Mouse (Mus musculus) central nervous system, embryonic 11.5 days (tissue): ENCODE results near the gene Was. TPM values are rescaled to one million over a fixed set of nuclear protein-coding genes. Genes with fewer than 3 reads are reported as not detected.

Source experiments
- polyA plus RNA-seq: library from polyadenylated mRNA; depleted of rRNA; stranded (reverse); fragments of >200 nt; gene quantifications from 2 replicates; pipeline ENCODE4 v1.2.3, GENCODE M21; 2012; rRNA removed

Was gene
- 1.7 and 1.8 TPM in 2 replicates for polyA plus RNA-seq

DNA sequence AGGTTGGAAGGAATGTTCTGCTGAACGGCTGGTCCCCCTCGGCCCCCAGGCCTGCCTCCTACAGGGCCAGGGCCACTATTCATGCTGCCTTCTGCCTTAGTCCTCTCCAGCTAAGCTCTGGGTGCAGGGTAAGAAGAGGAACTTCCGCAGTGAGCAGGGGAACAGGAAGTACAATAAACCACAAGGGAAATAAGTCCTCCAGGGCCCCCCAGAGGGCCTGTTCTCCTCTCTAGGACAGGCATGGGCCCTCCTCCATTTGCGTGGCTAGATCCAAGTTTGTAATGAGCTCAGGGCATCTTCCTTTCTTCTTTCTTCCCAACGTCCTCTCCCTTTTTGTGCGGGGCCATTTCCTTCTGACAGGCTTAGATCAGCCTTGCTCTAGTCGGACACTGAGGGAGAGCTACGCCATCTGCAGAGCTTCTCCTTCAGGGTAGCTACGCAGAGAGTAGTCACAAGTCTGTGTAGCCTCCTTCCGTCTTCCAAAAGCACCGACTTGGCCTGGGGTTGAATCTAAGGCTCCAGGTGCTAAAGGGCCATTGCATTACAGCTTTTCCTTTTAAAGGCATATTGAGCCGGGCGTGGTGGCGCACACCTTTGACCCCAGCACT is at the start of gene Was:
Gene Was (minus strand): TSS at position 153 of the 608 bp plus-strand sequence.

DNA sequence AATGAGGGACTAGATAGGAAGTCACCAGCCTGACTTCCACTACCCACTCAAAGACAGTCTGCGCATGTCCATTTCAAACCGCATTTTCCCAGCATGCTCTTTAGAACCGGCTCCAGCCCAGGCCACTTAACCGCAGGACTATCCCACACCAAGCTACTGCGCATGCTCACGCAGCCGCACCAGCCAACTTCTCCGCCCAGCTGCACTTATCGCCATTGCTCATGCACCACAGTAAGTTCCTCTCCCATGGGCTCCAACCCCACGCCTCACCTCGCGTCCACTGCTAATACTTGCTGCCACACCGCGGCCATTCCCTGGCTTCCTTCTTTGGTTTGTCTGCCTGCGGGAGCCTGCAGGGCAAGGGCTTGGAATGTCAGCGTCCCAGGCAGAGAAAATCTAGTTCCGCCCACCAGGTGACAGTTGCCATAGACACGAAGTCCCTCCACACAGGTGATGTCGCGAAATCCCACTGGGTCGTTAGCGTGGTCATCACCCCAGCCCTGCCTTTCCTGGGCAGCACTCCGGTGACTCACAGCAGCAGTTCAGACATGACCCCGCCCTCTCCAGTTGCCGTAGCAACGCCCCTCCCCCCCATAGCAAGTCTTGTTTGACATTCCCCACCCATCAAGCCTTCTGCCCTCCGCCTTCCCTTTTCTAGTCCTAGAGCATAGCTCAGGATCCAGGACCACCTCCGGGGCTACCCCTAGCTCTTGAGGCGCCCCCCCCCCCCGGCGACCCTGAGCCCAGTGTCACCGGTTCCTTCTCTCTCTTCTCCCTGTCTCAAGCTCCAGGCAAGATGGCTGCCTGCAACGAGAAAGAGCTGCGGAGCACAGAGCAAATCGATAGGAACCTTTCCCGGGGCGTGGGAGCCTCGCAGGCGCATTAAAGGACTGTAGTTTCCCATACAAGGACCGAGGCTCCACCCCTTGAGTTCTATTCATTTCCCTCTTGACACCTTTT is 42.0 kb upstream of the Was start, which contains the start of gene Wdr13:
Gene Wdr13 (minus strand): TSS at position 876 of the 960 bp plus-strand sequence.

DNA sequence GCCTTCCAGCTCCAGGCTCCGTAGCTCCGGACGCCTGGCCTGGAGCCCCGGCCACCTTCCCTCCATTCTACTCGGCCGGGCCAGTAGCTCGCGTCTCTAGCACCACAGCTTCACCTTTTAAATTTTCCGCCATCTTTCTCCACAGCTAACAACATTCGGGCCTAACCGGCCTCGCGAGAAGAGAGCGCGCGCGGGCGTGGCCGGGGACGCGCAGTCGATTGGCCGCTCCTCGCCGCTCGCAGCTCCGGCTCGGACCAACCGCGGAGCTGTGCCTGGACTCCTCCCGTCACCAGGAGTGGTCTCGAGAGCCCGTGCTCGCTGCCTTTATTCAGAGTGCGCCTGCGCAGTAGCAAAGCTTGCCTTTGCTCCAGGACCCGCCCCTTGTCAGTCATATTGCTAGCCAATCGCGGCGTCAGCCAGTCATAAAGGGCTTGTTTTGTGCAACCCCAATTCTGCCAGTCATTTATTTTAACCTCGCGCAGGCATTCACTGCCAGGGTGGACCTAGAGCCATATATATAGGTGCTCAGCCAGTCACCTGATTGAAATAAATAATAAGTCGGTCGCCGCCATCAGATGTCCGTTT is 15.8 kb downstream of the Was start, which contains the start of gene Suv39h1:
Gene Suv39h1 (minus strand): TSS at position 331 of the 585 bp plus-strand sequence.

Other genes with a start within 250 kb of the Was start
- 43.7 and 56.6 TPM in 2 replicates for gene Otud5, start 249.1 kb downstream of the Was start, polyA plus RNA-seq
- 11.3 and 13.8 TPM in 2 replicates for gene Pim2, start 212.2 kb downstream of the Was start, polyA plus RNA-seq
- 15.1 and 29.0 TPM in 2 replicates for gene Slc35a2, start 206.5 kb downstream of the Was start, polyA plus RNA-seq
- gene Pqbp1, start 191.2 kb downstream of the Was start, polyA plus RNA-seq = 167 and 254 TPM in 2 replicates
- gene Timm17b, start 191.1 kb downstream of the Was start, polyA plus RNA-seq = 52.5 and 81.8 TPM in 2 replicates
- not detected in 2 replicates for gene Gm10491, start 182.7 kb downstream of the Was start, polyA plus RNA-seq
- 0.29 TPM in 1 of 2 replicates, not detected in the other for gene Gm10490, start 181.0 kb downstream of the Was start, polyA plus RNA-seq
- 14.0 and 40.0 TPM in 2 replicates for gene Pcsk1n, start 170.7 kb downstream of the Was start, polyA plus RNA-seq
- gene Eras, start 161.9 kb downstream of the Was start, polyA plus RNA-seq = 0.07 and 0.11 TPM in 2 replicates
- gene Hdac6, start 142.6 kb downstream of the Was start, polyA plus RNA-seq = 88.1 and 106 TPM in 2 replicates
- 9.1 and 11.0 TPM in 2 replicates for gene Gata1, start 112.4 kb downstream of the Was start, polyA plus RNA-seq
- 0.19 TPM in 1 of 2 replicates, not detected in the other for gene Glod5, start 72.0 kb downstream of the Was start, polyA plus RNA-seq
- gene Suv39h1, start 15.7 kb downstream of the Was start, polyA plus RNA-seq = 56.8 and 78.2 TPM in 2 replicates
- 85.7 and 88.6 TPM in 2 replicates for gene Wdr13, start 42.4 kb upstream of the Was start, polyA plus RNA-seq
- 596 and 658 TPM in 2 replicates for gene Rbm3, start 55.4 kb upstream of the Was start, polyA plus RNA-seq
- gene Tbc1d25, start 85.7 kb upstream of the Was start, polyA plus RNA-seq = 10.1 and 13.4 TPM in 2 replicates
- gene Ebp, start 103.0 kb upstream of the Was start, polyA plus RNA-seq = 15.4 and 22.9 TPM in 2 replicates
- gene Porcn, start 116.0 kb upstream of the Was start, polyA plus RNA-seq = 18.3 and 35.3 TPM in 2 replicates
- gene Ftsj1, start 161.9 kb upstream of the Was start, polyA plus RNA-seq = 33.4 and 40.6 TPM in 2 replicates
- 7.4 and 7.7 TPM in 2 replicates for gene Slc38a5, start 180.6 kb upstream of the Was start, polyA plus RNA-seq
- gene Ssxb10, start 236.9 kb upstream of the Was start, polyA plus RNA-seq = not detected in 2 replicates